Mouse (Mus musculus): ENCODE results near the gene Fkbp11. TPM values are rescaled to one million over a fixed set of nuclear protein-coding genes. Genes with fewer than 3 reads are reported as not detected.

The Fkbp11 gene
- polyA plus RNA-seq, 1 experiment from 2014 or later: 29.7 TPM

DNA sequence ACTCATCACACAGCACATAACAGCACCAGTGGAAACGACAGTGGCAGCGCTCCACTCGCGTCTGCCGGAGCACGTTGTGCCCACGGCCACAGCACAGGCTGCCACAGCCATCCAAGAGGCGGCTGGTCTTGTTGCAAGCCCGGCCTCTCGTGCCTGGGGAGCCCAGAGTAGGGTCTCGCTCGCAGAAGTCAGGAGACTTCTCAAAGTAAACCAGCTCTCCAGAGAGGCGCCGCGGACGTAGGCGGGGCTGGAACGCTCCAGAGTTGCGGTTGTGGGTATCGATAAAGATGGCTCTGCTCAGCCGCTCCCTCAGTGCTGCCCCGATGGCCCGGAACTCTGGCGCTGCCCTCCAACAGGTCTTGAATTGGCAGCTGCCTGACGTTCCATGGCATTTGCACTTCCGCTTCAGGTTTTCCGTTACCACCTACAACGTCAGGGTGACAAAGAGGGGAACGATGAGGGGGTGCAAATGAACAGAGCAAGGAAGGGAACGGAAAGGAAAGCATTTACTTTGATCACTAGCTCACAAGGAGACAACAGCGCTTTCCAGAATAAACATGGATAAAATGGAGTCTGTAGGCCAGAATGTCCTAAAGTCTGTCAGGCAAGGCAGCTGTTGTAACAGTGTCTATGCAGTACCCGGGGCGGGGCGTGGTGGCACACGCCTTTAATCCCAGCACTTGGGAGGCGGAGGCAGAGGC, 44.7 kb upstream of the Fkbp11 start:
- Histone ChIP-seq H3K9ac (peak overlapping the region; percentile 35; the same call in 1 of the 2 replicates), H3K27me3 (ENCODE audit: insufficient read depth, low read length) (peaks cover 67% of the 10 kb centered on the region), H3K9me3 (ENCODE audit: low read depth, low read length) (no peaks in the 10 kb centered on the region), H3K27ac (ENCODE audit: low read depth) (no peak overlapping the region), H3K36me3 (ENCODE audit: insufficient read depth) (no peaks in the 10 kb centered on the region), H3K4me3 (ENCODE audit: low read depth, low read length) (peak overlapping the region; percentile 30), H3K4me1 (ENCODE audit: insufficient read depth) (peaks cover 3% of the 10 kb centered on the region; the same call in 1 of the 2 replicates), H3K4me2 (peak overlapping the region; percentile 64)
- DNase-seq: no peak
- WGBS: 2% methylated on average over 36 of the region's 36 CpGs
- TF ChIP-seq CTCF (IDR thresholded peaks at IDR 0.05; ENCODE audit: low read depth): no peak
- no peak for ATAC-seq (ENCODE audit: insufficient read depth)

DNA sequence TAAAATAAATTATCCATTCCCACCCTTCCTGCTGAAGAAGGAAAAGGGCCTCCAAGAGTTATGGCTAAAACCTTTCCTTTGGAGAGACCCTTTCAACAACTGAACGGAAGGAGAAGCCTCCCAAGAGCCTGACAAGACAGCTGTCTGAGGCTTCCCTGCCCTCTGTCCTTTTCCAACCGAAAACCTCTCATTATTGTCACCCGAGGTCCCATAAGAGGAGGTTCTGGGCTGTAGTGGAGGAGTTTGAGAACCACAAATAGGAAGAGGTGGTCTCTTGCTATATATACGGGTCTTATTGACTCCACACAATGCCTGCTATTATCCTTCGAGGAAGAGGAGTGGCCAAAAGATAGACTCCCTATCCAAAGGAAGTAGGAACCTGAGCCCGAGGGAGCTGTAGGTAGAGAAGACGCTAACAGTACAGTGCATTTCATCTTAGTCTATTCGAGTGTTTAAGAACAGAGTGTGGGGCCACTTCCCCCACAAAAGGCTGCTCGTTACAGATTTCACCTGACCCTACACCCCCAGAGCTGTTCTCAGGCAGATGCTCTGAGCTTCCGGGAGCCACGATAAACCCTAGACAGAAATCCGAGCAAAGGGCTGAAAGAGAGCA, 43.9 kb upstream of the Fkbp11 start:
- Histone ChIP-seq H3K4me2 (peak overlapping the region; percentile 64), H3K4me3 (ENCODE audit: low read depth, low read length) (peak overlapping the region; percentile 30), H3K27me3 (ENCODE audit: insufficient read depth, low read length) (peaks cover 59% of the 10 kb centered on the region), H3K9me3 (ENCODE audit: low read depth, low read length) (no peaks in the 10 kb centered on the region), H3K27ac (ENCODE audit: low read depth) (no peak overlapping the region), H3K9ac (no peak overlapping the region), H3K4me1 (ENCODE audit: insufficient read depth) (peaks cover 3% of the 10 kb centered on the region; the same call in 1 of the 2 replicates), H3K36me3 (ENCODE audit: insufficient read depth) (no peaks in the 10 kb centered on the region)
- ATAC-seq (ENCODE audit: insufficient read depth) (no peak), DNase-seq (no peak)
- WGBS: 6% methylated on average over 12 of the region's 12 CpGs
- TF ChIP-seq CTCF (IDR thresholded peaks at IDR 0.05; ENCODE audit: low read depth): no peak

DNA sequence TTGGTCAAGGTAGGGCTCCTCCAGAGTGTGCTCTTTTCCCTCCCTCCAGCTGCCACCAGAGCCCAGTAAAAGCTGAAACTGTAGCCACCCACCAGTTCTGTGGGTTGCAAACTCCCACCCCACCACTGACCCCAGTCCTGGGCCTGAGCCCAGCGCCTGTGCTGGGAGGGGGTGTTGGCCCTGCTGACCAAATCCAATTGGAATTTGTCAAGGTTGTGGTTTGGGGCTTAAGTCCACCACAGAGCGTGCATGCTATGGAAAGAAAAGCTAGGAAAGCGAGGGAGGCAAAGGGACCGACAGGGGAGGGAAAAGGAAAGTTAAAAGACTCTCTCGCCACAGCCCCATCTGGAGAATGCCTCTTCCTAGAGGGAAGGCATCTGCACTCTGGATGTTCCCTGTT, 40.3 kb upstream of the Fkbp11 start:
- Histone ChIP-seq H3K36me3 (ENCODE audit: insufficient read depth) (no peaks in the 10 kb centered on the region), H3K9ac (no peak overlapping the region), H3K4me1 (ENCODE audit: insufficient read depth) (peaks cover 3% of the 10 kb centered on the region; the same call in 1 of the 2 replicates), H3K9me3 (ENCODE audit: low read depth, low read length) (no peaks in the 10 kb centered on the region), H3K27ac (ENCODE audit: low read depth) (no peak overlapping the region), H3K4me3 (ENCODE audit: low read depth, low read length) (no peak overlapping the region), H3K27me3 (ENCODE audit: insufficient read depth, low read length) (peaks cover 23% of the 10 kb centered on the region), H3K4me2 (no peak overlapping the region)
- no peak for TF ChIP-seq CTCF (IDR thresholded peaks at IDR 0.05; ENCODE audit: low read depth)
- no peak for DNase-seq
- no peak for ATAC-seq (ENCODE audit: insufficient read depth)
- WGBS: 30% methylated on average over 5 of the region's 5 CpGs

DNA sequence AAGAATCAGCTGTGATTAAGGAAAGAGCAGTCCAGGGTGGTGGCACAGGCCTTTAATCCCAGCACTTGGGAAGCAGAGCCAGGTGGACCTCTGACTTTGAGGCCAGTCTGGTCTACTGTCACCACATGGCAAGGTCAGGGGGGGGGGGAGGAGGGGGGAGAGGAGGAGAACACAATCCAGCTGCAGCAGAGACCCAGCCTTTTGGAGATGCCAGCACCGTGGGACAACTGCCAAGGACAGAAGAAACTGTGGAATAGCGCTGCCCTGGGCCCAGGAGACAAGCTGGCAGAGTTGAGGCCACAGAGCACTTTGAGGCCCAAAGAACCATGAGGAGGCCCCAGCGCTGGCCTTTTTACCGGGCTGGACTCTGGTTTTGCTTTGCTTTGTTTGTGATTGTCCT, 37.9 kb upstream of the Fkbp11 start:
- ATAC-seq (ENCODE audit: insufficient read depth): no peak
- Histone ChIP-seq H3K27ac (ENCODE audit: low read depth) (no peak overlapping the region), H3K27me3 (ENCODE audit: insufficient read depth, low read length) (no peaks in the 10 kb centered on the region; the same call in 1 of the 2 replicates), H3K4me2 (no peak overlapping the region), H3K9ac (no peak overlapping the region), H3K36me3 (ENCODE audit: insufficient read depth) (no peaks in the 10 kb centered on the region), H3K4me1 (ENCODE audit: insufficient read depth) (no peaks in the 10 kb centered on the region; the same call in 1 of the 2 replicates), H3K9me3 (ENCODE audit: low read depth, low read length) (no peaks in the 10 kb centered on the region), H3K4me3 (ENCODE audit: low read depth, low read length) (no peak overlapping the region)
- 60% methylated on average over 4 of the region's 4 CpGs for WGBS
- no peak for TF ChIP-seq CTCF (IDR thresholded peaks at IDR 0.05; ENCODE audit: low read depth)
- no peak for DNase-seq

DNA sequence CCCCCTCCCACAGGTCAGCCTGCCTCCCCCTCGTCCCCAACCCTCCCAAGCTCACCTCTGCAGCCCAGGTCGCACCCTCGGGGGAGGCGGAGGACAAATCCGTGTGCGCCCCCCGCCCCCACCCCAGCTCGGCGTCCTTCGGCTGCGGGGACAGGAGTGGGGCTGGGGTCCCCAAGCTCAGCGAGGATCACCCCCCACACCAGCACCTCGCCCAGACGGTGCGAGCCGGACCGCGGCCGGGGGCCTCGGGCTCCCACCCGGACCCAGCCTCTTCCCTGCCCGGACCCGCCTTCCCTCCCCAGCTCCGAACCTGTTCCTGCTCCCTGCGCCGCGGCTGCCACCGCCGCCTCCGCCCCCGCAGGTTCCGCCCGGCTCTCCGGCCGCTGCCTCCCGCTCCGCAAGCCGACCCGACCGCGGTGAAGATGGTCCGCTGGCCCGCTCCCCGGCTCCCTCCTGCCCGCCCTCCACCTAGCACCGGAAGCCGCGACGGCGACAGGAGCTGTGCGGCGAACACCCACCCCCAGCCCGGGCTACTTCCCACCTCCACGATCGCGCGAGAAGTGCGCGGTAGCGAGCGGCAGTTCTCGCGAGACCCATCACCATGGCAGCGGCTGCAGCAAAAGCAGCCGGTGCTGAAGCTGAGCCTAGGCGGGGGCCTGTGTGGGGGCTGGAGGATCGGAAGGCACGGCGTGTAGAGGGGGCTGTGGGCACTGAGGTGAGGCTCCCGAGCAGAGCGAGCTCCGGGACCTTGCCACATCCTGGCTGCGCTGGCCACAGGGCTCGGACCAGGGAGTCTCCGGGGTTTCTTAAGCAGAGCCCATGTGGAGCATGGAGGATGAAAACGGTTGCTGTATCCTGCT, 34.9 kb upstream of the Fkbp11 start, which contains the start of gene Arf3:
Gene Arf3 (minus strand): TSS at position 545 of the 860 bp plus-strand sequence.
- TF ChIP-seq CTCF (IDR thresholded peaks at IDR 0.05; ENCODE audit: low read depth): no peak; the same call in 1 of the 2 replicates
- no peaks in the 10 kb centered on the region for H3K27me3 ChIP-seq (ENCODE audit: insufficient read depth, low read length)
- H3K9ac ChIP-seq: peak within 1 kb of the TSS; percentile 83
- H3K9me3 ChIP-seq (ENCODE audit: low read depth, low read length): no peaks in the 10 kb centered on the region
- under 1% methylated on average over 71 of the region's 76 CpGs for WGBS
- H3K4me3 ChIP-seq (ENCODE audit: low read depth, low read length): peak within 1 kb of the TSS; percentile 99
- H3K36me3 ChIP-seq (ENCODE audit: insufficient read depth): peaks cover 18% of the 10 kb centered on the region; the same call in 1 of the 2 replicates
- peak within 1 kb of the TSS; percentile 80; the same call in 1 of the 2 replicates for H3K27ac ChIP-seq (ENCODE audit: low read depth)
- DNase-seq: peak; percentile 97
- no peaks in the 10 kb centered on the region; the same call in 1 of the 2 replicates for H3K4me1 ChIP-seq (ENCODE audit: insufficient read depth)
- peak within 1 kb of the TSS; percentile 91 for H3K4me2 ChIP-seq
- peak; percentile 96 for ATAC-seq (ENCODE audit: insufficient read depth)

DNA sequence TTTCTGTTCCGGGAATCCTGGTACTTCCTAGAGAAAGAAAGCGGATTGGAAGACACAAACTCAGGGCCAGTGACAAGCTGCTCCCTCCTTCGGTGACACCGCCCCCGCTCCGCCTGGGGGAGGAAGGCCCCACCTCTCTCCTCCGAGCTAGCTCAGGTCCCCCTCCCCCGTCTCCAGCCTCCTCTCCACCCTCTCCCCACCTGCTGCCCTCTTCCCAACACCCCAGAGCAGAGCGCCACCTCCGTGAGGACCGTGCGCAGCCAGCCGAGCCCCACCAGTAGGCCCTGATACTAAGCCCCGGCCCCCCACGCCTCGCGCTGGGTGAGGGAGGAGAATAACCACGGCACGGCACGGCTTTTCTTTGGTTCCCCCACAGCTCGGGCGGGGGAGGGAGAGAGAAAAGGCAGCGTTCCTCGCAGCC, 34.2 kb upstream of the Fkbp11 start:
- H3K4me3 ChIP-seq (ENCODE audit: low read depth, low read length): peak overlapping the region; percentile 99
- peak overlapping the region; percentile 80; the same call in 1 of the 2 replicates for H3K27ac ChIP-seq (ENCODE audit: low read depth)
- WGBS: under 1% methylated on average over 21 of the region's 24 CpGs
- H3K36me3 ChIP-seq (ENCODE audit: insufficient read depth): peaks cover 20% of the 10 kb centered on the region; the same call in 1 of the 2 replicates
- H3K9me3 ChIP-seq (ENCODE audit: low read depth, low read length): no peaks in the 10 kb centered on the region
- ATAC-seq (ENCODE audit: insufficient read depth) (peak; percentile 82), DNase-seq (peak; percentile 80)
- TF ChIP-seq CTCF (IDR thresholded peaks at IDR 0.05; ENCODE audit: low read depth): peak; percentile 38
- H3K9ac ChIP-seq: peak overlapping the region; percentile 83
- no peaks in the 10 kb centered on the region for H3K27me3 ChIP-seq (ENCODE audit: insufficient read depth, low read length)
- peak overlapping the region; percentile 91 for H3K4me2 ChIP-seq
- no peaks in the 10 kb centered on the region; the same call in 1 of the 2 replicates for H3K4me1 ChIP-seq (ENCODE audit: insufficient read depth)

Data from lung, embryonic 14.5 days (tissue).